Mouse (Mus musculus) megakaryocyte, embryonic 14.5 days (primary cell): ENCODE results near the gene 4930452B06Rik.

Experiments used
- FLI1 ChIP-seq: IDR thresholded peaks from 2 replicates; pipeline ENCODE4 v1.6.1; 2012; ENCODE audit warnings: low read length, inconsistent platforms, mixed read lengths
- GATA1 ChIP-seq: IDR thresholded peaks from 3 replicates; pipeline ENCODE4 v1.6.1; 2012; ENCODE audit warnings: mixed read lengths, low read length, inconsistent platforms, borderline replicate concordance

GRCm38 (mm10) chr14:8398507-8398906 is 267.5 kb downstream of the 4930452B06Rik start:
- TF ChIP-seq FLI1 (no peak), GATA1 (no peak)
